Mouse (Mus musculus) E14TG2a.4 (cell line): ENCODE results near the gene Trappc10.
A peak's percentile ranks its signal among the peaks of the same experiment; 100 is the strongest.

Source experiments
- H3K27me3 ChIP-seq: 2 replicates; pipeline ENCODE4 v1.6.1; 2014; ENCODE audit warnings: low read length, control low read depth; ENCODE audit not compliant: insufficient read depth
- H3K36me3 ChIP-seq: 2 replicates; pipeline ENCODE4 v1.6.1; 2014; ENCODE audit warnings: low read length, control low read depth; ENCODE audit not compliant: insufficient read depth
- H3K4me1 ChIP-seq: replicated peaks from 2 replicates; pipeline ENCODE4 v1.6.1; 2014; ENCODE audit warnings: low read depth, low read length, control low read depth
- H3K4me3 ChIP-seq: replicated peaks from 2 replicates; pipeline ENCODE4 v1.5.1; 2014; ENCODE audit warnings: mild to moderate bottlenecking, low read length
- H3K9me3 ChIP-seq: 2 replicates; pipeline ENCODE4 v1.6.1; 2014; ENCODE audit warnings: low read length, control low read depth
- CTCF ChIP-seq: conservative IDR thresholded peaks from 2 replicates; pipeline ENCODE4 v1.5.1; 2014; ENCODE audit warnings: low read length
- NANOG ChIP-seq: IDR thresholded peaks from 2 replicates; pipeline ENCODE4 v1.6.1; 2014; ENCODE audit warnings: borderline replicate concordance, low read length, mixed read lengths
- POU5F1 ChIP-seq: IDR thresholded peaks from 2 replicates; pipeline ENCODE4 v1.6.1; 2014; ENCODE audit warnings: low read length, borderline replicate concordance

The Trappc10 gene

DNA sequence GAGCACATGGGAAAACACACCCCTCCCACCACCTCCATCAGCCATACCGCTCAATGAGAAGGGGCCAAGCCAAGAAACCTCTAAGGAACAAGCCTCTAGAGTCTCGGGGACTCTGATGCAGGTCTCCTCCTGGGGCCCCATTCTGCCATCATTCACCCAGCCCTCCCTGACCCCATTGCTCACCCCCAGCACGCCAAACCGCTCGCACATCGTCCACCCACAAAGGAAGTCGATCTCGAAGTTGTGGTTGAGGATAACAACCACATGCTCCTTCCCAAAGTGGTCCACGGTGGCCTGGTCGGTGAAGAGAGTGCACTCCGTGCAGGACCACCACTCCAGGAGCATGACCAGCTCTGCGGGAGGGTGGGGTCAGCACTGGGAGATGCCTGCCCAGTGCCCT lies 40.4 kb upstream of the Trappc10 start:
- Histone ChIP-seq H3K4me3 (no peak overlapping the region), H3K36me3 (peaks cover 70% of the 10 kb centered on the region), H3K9me3 (no peaks in the 10 kb centered on the region), H3K4me1 (peaks cover 19% of the 10 kb centered on the region), H3K27me3 (no peaks in the 10 kb centered on the region)
- TF ChIP-seq NANOG (no peak), POU5F1 (no peak), CTCF (no peak)

GRCm38 (mm10) chr10:78282411-78282810 lies 38.0 kb upstream of the Trappc10 start:
- Histone ChIP-seq H3K27me3 (no peaks in the 10 kb centered on the region), H3K4me3 (no peak overlapping the region), H3K9me3 (no peaks in the 10 kb centered on the region), H3K4me1 (peaks cover 11% of the 10 kb centered on the region), H3K36me3 (peaks cover 68% of the 10 kb centered on the region)
- TF ChIP-seq NANOG (no peak), POU5F1 (no peak), CTCF (no peak)

DNA sequence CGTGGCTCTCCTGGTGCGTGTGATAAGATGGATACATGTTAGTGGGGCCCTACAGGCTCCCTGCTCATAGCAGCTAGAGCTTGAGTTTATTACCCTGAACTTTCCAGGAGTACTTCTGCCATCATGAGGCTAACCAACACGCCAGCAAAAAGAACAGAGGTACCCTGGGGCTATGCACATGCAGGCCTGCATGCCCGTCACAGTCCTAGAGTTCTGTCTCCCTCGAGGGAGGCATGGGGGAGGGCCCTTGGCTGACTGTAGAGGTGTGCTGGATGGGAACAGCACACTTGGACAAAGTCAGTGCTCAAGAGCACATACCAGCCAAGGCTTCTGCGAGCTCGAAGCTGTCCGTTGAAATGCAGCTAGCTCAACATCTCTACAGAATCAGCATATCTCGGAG lies 36.0 kb upstream of the Trappc10 start:
- peaks cover 55% of the 10 kb centered on the region for H3K36me3 ChIP-seq
- 0 out of 2 replicates have a peak, but pooled peaks cover 4% of the 10 kb centered on the region for H3K27me3 ChIP-seq
- peaks cover 8% of the 10 kb centered on the region for H3K4me1 ChIP-seq
- H3K4me3 ChIP-seq = no peak overlapping the region
- no peak for TF ChIP-seq NANOG
- no peak for TF ChIP-seq CTCF
- no peak for TF ChIP-seq POU5F1
- no peaks in the 10 kb centered on the region for H3K9me3 ChIP-seq

- H3K36me3 ChIP-seq = peaks cover 55% of the 10 kb centered on the region
- no peak overlapping the region for H3K4me3 ChIP-seq
- H3K27me3 ChIP-seq = 0 out of 2 replicates have a peak, but pooled peaks cover 4% of the 10 kb centered on the region
- H3K4me1 ChIP-seq = peaks cover 3% of the 10 kb centered on the region
- H3K9me3 ChIP-seq = no peaks in the 10 kb centered on the region
- TF ChIP-seq CTCF = peak; percentile 86
- TF ChIP-seq NANOG = no peak
Observed at GRCm38 (mm10) chr10:78279210-78279609, 34.8 kb upstream of the Trappc10 start.

DNA sequence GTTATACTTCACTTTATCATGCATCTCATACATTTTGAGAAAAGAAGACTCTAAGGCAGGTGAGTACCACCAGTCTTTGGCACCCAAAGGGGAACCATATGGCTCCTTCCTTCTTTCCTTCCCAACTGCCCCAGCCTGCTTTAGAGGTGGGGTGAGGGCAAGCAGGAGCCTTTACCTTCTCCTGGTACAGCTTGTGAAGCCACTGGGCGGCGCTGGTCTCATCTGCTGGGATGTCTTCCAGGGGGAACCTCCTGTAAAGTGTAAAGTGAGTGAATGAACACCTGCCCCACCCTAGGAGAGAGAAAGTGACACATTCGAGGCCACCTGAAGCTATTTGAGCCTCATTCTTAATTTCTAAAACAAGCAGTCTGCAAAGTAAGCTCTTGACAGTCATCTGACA lies 33.4 kb upstream of the Trappc10 start:
- no peak overlapping the region for H3K4me3 ChIP-seq
- 0 out of 2 replicates have a peak, but pooled peaks cover 4% of the 10 kb centered on the region for H3K27me3 ChIP-seq
- H3K4me1 ChIP-seq = peaks cover 16% of the 10 kb centered on the region
- peaks cover 47% of the 10 kb centered on the region for H3K36me3 ChIP-seq
- no peaks in the 10 kb centered on the region for H3K9me3 ChIP-seq
- TF ChIP-seq NANOG (no peak), CTCF (no peak), POU5F1 (no peak)

GRCm38 (mm10) chr10:78276242-78276641 lies 31.8 kb upstream of the Trappc10 start:
- TF ChIP-seq POU5F1 (no peak), CTCF (no peak), NANOG (no peak)
- 0 out of 2 replicates have a peak, but pooled peaks cover 4% of the 10 kb centered on the region for H3K27me3 ChIP-seq
- no peak overlapping the region for H3K4me3 ChIP-seq
- H3K9me3 ChIP-seq = no peaks in the 10 kb centered on the region
- H3K4me1 ChIP-seq = peaks cover 32% of the 10 kb centered on the region
- H3K36me3 ChIP-seq = peaks cover 31% of the 10 kb centered on the region

- TF ChIP-seq POU5F1 (no peak), NANOG (no peak), CTCF (no peak)
- Histone ChIP-seq H3K27me3 (0 out of 2 replicates have a peak, but pooled peaks cover 4% of the 10 kb centered on the region), H3K4me3 (peak overlapping the region; percentile 49), H3K36me3 (peaks cover 17% of the 10 kb centered on the region), H3K4me1 (peaks cover 65% of the 10 kb centered on the region), H3K9me3 (no peaks in the 10 kb centered on the region)
Observed at GRCm38 (mm10) chr10:78272932-78273331, 28.5 kb upstream of the Trappc10 start.

DNA sequence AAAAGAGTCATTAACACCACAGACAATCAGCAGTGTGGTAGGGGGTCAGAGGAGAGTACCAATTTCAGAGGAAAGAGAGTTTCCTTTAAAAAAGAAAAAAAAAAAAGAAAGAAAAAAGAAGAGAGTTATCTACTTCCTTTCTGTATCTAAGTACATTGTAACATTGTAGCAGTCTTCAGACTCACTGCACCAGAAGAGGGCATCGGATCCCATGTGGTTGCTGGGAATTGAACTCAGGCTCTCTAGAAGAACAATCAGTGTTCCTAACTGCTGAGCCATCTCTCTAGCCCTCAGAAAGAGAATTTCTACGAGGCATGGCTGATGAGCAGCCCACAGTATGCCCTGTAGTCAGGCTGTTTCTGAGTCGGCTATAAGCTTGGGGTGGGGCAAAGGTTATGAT lies 21.4 kb upstream of the Trappc10 start:
- Histone ChIP-seq H3K36me3 (no peaks in the 10 kb centered on the region), H3K4me3 (no peak overlapping the region), H3K27me3 (peaks cover 5% of the 10 kb centered on the region; the same call in 1 of the 2 replicates), H3K9me3 (peaks cover 11% of the 10 kb centered on the region), H3K4me1 (peaks cover 43% of the 10 kb centered on the region)
- TF ChIP-seq NANOG = no peak
- no peak for TF ChIP-seq CTCF
- TF ChIP-seq POU5F1 = no peak

DNA sequence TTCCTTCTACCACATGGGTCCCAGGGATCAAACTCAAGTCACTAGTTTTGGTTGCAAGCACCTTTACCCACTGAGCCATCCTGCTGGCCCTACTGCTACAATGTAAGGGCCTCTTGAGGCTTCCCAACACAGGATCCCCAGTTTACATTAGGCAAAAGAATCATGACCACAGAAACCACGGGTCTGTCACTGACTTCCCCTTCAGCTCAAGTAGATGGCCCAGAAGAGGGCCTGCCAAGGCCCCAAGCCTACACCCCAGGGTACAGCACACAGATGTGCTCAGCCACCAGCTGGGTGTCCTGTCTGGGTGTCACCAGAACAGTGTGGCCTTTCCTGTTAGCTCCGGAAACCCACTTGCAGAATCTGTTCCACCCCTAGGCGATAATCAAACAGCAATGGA lies 20.3 kb upstream of the Trappc10 start:
- Histone ChIP-seq H3K4me1 (peaks cover 43% of the 10 kb centered on the region), H3K27me3 (peaks cover 5% of the 10 kb centered on the region; the same call in 1 of the 2 replicates), H3K36me3 (no peaks in the 10 kb centered on the region), H3K9me3 (peaks cover 11% of the 10 kb centered on the region), H3K4me3 (no peak overlapping the region)
- TF ChIP-seq CTCF (no peak), NANOG (no peak), POU5F1 (no peak)
